Mouse (Mus musculus) embryonic facial prominence, embryonic 14.5 days (tissue): ENCODE measurements around the gene St6galnac6. TPM values are rescaled to one million over a fixed set of nuclear protein-coding genes. Genes with fewer than 3 reads are reported as not detected.

ENCODE experiments used
- ATAC-seq: fragments of 200-750 bp; cut with Nextera tagmentation; 2 replicates; pipeline ENCODE4 v1.8.0; 2017; ENCODE audit warnings: low read depth, moderate number of reproducible peaks, moderate TSS enrichment
- DNase-seq: peaks from one replicate; pipeline ENCODE4 v3.0.0-alpha.2; 2015; ENCODE audit warnings: low spot score
- H3K27ac ChIP-seq: fragments of 300-500 bp; sonication (generic); replicated peaks from 2 replicates; pipeline ENCODE4 v1.5.1; 2014; ENCODE audit warnings: low read depth, mild to moderate bottlenecking, low read length, moderate library complexity
- H3K27me3 ChIP-seq: fragments of 300-500 bp; sonication (generic); replicated peaks from 2 replicates; pipeline ENCODE4 v1.6.1; 2014; ENCODE audit warnings: low read length; ENCODE audit not compliant: control insufficient read depth, insufficient read depth
- H3K36me3 ChIP-seq: fragments of 300-500 bp; sonication (generic); 2 replicates; pipeline ENCODE4 v1.6.1; 2014; ENCODE audit warnings: low read length, mixed read lengths; ENCODE audit not compliant: control insufficient read depth, insufficient read depth
- H3K4me1 ChIP-seq: fragments of 300-500 bp; sonication (generic); 2 replicates; pipeline ENCODE4 v1.6.1; 2014; ENCODE audit warnings: antibody characterized with exemption, low read length; ENCODE audit not compliant: control insufficient read depth, insufficient read depth
- H3K4me2 ChIP-seq: fragments of 300-500 bp; sonication (generic); 2 replicates; pipeline ENCODE4 v1.6.1; 2014; ENCODE audit warnings: low read depth, mild to moderate bottlenecking, low read length, moderate library complexity, mixed read lengths
- H3K4me3 ChIP-seq: fragments of 300-500 bp; sonication (generic); 2 replicates; pipeline ENCODE4 v1.5.1; 2014; ENCODE audit warnings: low read depth, mild to moderate bottlenecking, low read length
- H3K9ac ChIP-seq: fragments of 300-500 bp; sonication (generic); 2 replicates; pipeline ENCODE4 v1.6.1; 2014; ENCODE audit warnings: low read depth, mild to moderate bottlenecking, low read length, moderate library complexity, mixed read lengths
- H3K9me3 ChIP-seq: fragments of 300-500 bp; sonication (generic); 2 replicates; pipeline ENCODE4 v1.6.1; 2016; ENCODE audit warnings: low read length; ENCODE audit not compliant: control insufficient read depth
- WGBS: fragments of 180-500 bp; shearing (Covaris S2); extraction: QIAGEN DNeasy Blood & Tissue Kit; methylation state at CpG from one replicate; pipeline ENCODE4 v1.1.7; 2014; 5-methylcytosine and 5-hydroxymethylcytosine counted together
- polyA plus RNA-seq: library from polyadenylated mRNA; unstranded; fragments of >200 nt; fragmentation: Nextera tagmentation; extraction: Ambion mirVana; gene quantifications from 2 replicates; pipeline ENCODE4 v1.2.1, GENCODE M21; 2014

St6galnac6 gene
- polyA plus RNA-seq, 1 experiment from 2014 or later, result 11.1 TPM

DNA sequence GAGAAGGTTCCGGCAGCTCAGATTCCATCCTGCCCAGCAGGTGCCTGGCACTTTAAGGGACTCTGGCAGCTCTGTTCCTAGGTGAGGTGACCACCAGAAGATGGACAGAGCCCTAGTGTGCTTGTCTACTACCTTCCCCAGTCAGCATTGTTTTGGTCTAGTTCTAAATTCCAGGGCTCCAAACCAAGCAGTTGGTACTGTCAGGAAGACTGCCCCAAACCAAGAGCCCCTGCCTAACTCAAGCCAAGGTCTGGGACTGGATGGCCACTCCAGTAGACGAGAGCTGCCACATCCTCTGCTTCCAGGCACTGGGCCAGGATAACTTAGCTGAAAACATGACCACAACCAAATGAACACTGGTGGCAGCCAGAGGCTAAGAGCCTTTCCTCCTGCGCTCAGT is 30.6 kb upstream of the St6galnac6 start:
- Histone ChIP-seq H3K9me3 (no peaks in the 10 kb centered on the region), H3K9ac (no peak overlapping the region), H3K4me3 (no peak overlapping the region), H3K36me3 (peaks cover 57% of the 10 kb centered on the region), H3K27me3 (no peaks in the 10 kb centered on the region), H3K27ac (no peak overlapping the region), H3K4me2 (no peak overlapping the region), H3K4me1 (peaks cover 7% of the 10 kb centered on the region)
- no peak for DNase-seq
- WGBS, result 89% methylated on average over 3 of the region's 3 CpGs
- ATAC-seq, result no peak

DNA sequence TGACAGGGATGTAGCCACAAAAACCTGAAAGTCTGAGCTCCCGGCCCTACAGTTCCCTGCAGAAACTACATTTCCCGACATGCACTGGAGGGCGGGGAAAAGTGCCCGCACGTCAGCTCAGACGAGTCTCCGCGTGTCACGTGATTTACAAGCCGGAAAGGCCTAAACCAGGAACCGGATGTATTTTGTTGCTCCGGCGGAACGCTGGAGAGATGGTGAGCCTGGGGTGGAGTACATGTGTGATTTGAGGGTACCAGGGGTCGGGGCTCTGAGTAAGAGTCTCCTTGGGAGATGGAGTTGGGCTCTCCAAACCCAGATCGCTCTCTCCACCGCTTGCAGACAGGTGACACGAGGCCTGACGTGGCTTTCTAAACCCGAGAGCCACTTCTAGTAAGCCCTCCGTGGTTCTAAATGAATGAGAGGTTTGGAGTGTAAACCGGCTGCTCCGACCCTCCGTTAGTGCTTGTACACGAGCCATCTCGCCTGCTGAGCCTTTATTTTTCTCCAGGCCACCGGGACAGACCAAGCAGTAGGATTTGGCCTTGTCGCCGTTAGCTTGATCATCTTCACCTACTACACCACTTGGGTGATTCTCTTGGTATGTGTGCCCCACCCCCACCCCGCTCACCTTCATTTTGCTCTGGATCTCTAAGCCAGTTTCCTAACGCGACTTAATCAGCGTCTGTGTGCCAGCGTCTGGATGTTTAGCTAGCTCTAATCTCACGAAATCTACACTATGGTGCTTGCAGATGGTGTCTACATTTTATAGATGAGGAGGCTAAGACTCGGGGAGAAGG is 28.6 kb upstream of the St6galnac6 start, which contains the start of gene Dpm2:
Gene Dpm2, plus strand, starts transcription at position 161 of the 797 bp plus-strand sequence.
- H3K27me3 ChIP-seq, result no peaks in the 10 kb centered on the region
- peaks cover 7% of the 10 kb centered on the region for H3K4me1 ChIP-seq
- whole genome bisulfite sequencing, result 2% methylated on average over 36 of the region's 36 CpGs
- H3K36me3 ChIP-seq, result peaks cover 38% of the 10 kb centered on the region
- peak within 1 kb of the TSS; percentile 80 for H3K4me3 ChIP-seq
- peak within 1 kb of the TSS; percentile 82 for H3K9ac ChIP-seq
- DNase-seq, result peak; percentile 97
- H3K27ac ChIP-seq, result peak within 1 kb of the TSS; percentile 71
- no peaks in the 10 kb centered on the region for H3K9me3 ChIP-seq
- peak within 1 kb of the TSS; percentile 96 for H3K4me2 ChIP-seq
- peak; percentile 87 for ATAC-seq

DNA sequence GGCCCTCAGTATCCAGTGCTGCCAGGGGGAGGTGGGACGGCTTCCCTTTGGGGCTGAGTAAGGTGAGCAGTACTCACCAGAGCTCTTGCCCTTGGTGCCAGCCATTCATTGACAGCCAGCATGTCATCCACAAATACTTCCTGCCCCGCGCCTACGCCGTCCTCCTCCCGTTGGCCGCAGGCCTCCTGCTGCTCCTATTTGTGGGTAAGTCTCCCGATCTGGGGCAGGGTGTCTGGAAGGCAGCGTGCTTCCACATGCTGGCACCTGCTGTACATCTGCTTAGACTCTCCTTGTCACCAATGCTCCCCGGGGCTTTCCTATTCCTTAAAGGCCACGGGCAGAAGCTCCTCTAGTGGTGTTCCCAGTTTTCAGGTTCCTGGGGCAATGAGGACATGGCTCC is 27.3 kb upstream of the St6galnac6 start:
- WGBS, result 91% methylated on average over 11 of the region's 11 CpGs
- H3K9me3 ChIP-seq, result no peaks in the 10 kb centered on the region
- DNase-seq (no peak), ATAC-seq (no peak)
- peaks cover 27% of the 10 kb centered on the region for H3K36me3 ChIP-seq
- no peaks in the 10 kb centered on the region for H3K27me3 ChIP-seq
- no peak overlapping the region for H3K4me2 ChIP-seq
- no peak overlapping the region for H3K4me3 ChIP-seq
- H3K9ac ChIP-seq, result no peak overlapping the region
- H3K27ac ChIP-seq, result no peak overlapping the region
- peaks cover 7% of the 10 kb centered on the region for H3K4me1 ChIP-seq

DNA sequence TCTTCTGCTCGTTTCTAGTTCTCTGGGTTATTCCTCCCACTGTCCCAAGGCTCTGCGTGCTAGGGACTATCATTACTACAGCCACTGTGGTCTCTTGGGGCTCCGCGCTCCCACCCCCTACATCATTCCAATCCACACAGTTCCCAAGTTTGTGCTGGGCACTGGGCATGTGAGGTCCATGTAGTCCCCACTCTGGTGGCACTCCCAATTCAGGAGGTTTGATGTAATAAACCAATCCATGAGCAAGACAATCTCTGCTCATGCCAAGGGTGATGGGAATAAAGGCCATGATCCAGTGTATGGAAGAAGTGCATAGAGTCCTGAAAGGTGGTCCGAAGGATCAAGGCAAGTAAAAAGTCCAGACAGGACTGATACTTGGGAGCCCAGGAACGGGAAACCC is 25.0 kb upstream of the St6galnac6 start, which contains the start of gene Pip5kl1:
Gene Pip5kl1, plus strand, starts transcription at position 301 of the 400 bp plus-strand sequence.
- Histone ChIP-seq H3K9ac (peak within 1 kb of the TSS; percentile 58), H3K4me2 (peak within 1 kb of the TSS; percentile 86), H3K27me3 (peaks cover 6% of the 10 kb centered on the region; the same call in 1 of the 2 replicates), H3K4me3 (peak within 1 kb of the TSS; percentile 40), H3K27ac (no peak within 1 kb of the TSS), H3K4me1 (peaks cover 7% of the 10 kb centered on the region), H3K36me3 (peaks cover 8% of the 10 kb centered on the region; the same call in 1 of the 2 replicates), H3K9me3 (no peaks in the 10 kb centered on the region)
- DNase-seq (no peak), ATAC-seq (no peak)
- WGBS, result 77% methylated on average over 6 of the region's 6 CpGs

DNA sequence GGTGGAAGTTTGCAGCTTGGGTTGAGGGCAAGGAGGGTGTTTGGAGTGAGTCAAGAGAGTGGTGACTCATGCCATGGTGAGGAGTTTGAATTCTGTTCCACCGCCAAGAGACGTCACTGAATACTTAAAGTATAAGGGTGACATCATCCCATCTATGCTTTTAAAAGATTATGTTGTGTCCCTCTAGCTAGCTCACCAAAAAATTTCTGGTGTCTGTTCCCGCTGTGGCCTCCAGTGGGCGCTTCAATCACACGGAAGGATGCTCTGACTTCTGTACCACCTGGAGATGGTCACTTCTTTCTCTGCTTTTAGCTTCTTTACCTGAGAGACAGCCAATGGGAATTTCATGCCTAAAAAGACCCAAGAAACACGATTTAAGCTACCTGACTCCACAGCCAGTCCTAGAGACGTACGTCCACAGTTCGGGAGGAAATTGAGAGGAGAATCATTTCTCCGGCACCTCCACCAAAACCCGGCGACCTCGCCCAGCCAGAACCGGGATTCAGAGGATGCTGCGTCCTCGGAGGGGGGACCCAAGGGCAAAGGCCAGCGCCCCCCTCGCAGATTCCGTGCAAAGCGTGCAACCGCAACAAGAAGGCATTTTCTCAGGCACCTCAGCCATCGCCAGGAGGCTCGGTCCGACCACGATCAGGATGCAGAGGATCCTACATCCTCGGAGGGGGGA is 24.5 kb upstream of the St6galnac6 start:
- DNase-seq (peak; percentile 42), ATAC-seq (no peak)
- no peaks in the 10 kb centered on the region for H3K9me3 ChIP-seq
- H3K4me1 ChIP-seq, result peaks cover 7% of the 10 kb centered on the region
- H3K27me3 ChIP-seq, result peaks cover 11% of the 10 kb centered on the region; the same call in 1 of the 2 replicates
- H3K36me3 ChIP-seq, result peaks cover 8% of the 10 kb centered on the region; the same call in 1 of the 2 replicates
- H3K4me3 ChIP-seq, result peak overlapping the region; percentile 40
- 2% methylated on average over 23 of the region's 26 CpGs for WGBS
- no peak overlapping the region for H3K27ac ChIP-seq
- peak overlapping the region; percentile 86 for H3K4me2 ChIP-seq
- H3K9ac ChIP-seq, result peak overlapping the region; percentile 58

DNA sequence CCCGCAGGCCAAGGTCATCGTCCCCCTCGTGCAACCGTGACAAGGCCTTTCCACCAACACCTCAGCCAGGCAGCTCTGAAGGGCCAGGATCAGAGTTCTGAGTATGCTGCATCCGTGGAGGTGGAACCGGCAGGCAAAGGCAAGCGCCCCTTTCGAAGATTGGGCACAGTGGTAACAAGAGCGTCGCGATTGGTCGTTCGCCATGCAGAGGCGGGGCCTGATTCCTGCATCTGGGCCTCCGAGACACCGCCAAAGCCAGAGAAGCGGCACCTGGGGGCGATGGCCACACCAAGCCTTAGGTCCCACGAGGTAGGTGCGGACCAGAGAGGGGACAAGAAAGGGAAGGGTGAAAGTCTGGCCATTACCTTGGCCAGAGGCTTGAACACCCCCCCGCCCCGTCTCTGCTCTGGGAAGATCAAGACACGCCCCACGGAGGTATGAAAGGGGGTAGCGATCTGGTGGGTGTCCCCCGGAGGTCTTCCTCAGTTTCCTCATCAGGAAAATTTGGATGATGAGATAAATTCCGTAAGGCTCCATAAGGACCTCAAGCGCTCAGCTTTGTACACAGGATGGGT is 23.8 kb upstream of the St6galnac6 start, which contains the start of gene 9430097D07Rik:
Gene 9430097D07Rik, minus strand, starts transcription at position 99 of the 575 bp plus-strand sequence.
- ATAC-seq, result peak; percentile 58
- Histone ChIP-seq H3K4me1 (peaks cover 7% of the 10 kb centered on the region), H3K9me3 (no peaks in the 10 kb centered on the region), H3K27me3 (peaks cover 11% of the 10 kb centered on the region; the same call in 1 of the 2 replicates), H3K4me3 (peak within 1 kb of the TSS; percentile 40), H3K4me2 (peak within 1 kb of the TSS; percentile 86), H3K27ac (no peak within 1 kb of the TSS), H3K9ac (peak within 1 kb of the TSS; percentile 58), H3K36me3 (peaks cover 8% of the 10 kb centered on the region; the same call in 1 of the 2 replicates)
- DNase-seq, result peak; percentile 78
- WGBS, result 6% methylated on average over 28 of the region's 28 CpGs

DNA sequence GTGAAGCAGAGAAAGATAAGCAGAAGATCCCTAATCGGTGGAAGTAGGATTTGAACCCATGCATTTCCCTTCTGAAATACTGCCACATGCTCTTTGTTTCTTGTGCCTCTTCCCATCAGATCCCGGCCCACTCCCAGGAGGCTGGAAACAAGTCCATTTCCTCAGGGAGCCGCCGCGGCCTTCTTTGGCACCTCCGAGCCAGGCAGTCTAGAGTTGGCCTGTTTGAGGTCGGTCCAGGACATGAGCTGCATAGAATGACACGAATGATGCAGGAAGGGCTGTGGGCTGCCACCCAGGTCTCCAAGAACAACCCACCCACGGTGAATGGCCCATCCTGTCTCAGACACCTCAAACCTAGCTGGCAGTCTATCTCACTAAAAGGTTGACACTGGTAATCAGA is 23.0 kb upstream of the St6galnac6 start:
- Histone ChIP-seq H3K4me2 (no peak overlapping the region), H3K27me3 (peaks cover 11% of the 10 kb centered on the region; the same call in 1 of the 2 replicates), H3K36me3 (peaks cover 8% of the 10 kb centered on the region; the same call in 1 of the 2 replicates), H3K4me3 (no peak overlapping the region), H3K9me3 (no peaks in the 10 kb centered on the region), H3K4me1 (peaks cover 4% of the 10 kb centered on the region), H3K27ac (no peak overlapping the region), H3K9ac (no peak overlapping the region)
- DNase-seq (no peak), ATAC-seq (no peak)
- WGBS, result 89% methylated on average over 9 of the region's 9 CpGs
